Mouse (Mus musculus) frontal cortex, postnatal 10 days (tissue): ENCODE results near the gene Ablim2.

Source experiments
- DNase-seq, 2 experiments: peaks; one replicate each; pipeline ENCODE4 v3.0.0; 2022; ENCODE audit warnings: low spot score in 2 of 2, mixed read lengths in 1 of 2

Ablim2 gene

GRCm38 (mm10) chr5:35770246-35770645, 12.6 kb downstream of the Ablim2 start:
- no peak for DNase-seq

DNA sequence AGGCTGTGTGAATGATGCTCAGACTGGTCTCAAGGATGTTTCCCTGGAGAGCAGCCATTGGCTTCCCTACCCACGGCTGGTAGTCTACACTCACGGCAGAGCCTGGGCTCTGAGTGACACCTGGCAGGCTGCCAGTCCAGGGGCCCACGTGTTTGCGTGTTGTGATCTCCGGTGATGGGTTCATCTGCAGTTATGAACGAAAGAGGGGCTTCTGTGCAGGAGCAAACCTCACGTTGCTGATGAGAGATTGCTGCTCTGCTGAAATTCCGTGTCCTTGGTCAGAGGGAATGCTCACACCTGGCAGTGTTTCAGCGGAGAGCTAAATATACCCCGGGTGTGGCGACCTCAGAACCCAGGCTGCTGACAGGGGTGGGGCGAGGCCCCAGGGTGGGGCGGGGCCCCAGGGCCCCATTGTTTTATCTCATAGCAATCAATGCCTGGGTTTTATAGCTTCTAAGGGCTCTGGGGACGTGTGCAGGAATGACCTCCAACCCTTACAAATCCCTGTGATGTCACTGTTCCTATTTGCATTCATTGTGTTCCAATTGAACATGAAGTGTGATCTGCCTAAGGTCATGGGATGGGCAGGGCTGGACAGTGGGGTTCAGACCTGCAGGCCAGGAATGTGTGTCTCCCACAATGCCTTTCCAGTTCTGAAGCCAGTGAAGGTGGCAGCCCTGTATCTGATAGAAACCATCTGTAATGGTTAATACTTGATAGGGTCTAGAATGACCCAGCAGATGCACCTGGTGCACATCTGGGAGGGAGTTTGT, 13.4 kb downstream of the Ablim2 start:
- no peak for DNase-seq

DNA sequence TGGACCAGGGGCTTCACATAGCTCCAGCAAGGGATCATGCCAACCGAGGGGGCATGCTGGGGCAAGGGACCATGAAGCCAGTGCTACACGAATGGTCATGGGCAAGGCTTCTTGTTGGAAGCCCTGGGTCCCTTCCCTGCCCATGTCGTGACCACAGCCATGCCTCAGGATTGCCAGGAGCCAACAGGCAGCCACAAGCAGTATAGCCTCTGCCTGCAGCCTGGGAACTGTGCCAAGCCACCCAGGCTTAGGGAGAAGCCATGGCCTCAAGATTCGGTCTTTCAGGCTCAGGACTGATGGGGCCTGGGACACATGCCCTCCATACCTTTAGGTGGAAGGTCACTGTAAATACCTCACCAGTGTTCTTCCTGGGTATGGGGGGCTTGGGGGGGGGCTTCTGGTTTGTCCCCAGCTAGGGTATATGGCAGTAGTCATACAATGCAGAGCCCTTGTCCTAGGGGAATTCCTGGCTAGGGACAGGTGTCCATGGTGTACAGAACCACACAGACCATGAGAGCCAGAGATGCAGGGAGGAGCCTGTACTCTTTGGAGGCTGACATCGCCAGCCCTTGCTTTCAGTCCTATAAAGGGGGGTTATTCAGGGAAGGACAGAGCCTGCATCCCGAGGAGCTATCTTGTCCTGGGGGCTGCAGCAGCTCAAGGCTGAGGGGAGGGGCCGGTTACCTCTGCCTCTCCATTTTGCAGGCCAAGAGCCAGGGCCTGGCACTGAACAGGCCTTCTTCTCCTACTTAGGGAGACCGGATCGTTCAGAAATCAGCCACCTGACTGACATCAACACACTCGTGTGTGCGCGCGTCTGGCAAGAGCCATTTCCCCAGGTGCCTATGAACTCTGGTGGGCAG, 15.8 kb downstream of the Ablim2 start:
- DNase-seq, result no peak

DNA sequence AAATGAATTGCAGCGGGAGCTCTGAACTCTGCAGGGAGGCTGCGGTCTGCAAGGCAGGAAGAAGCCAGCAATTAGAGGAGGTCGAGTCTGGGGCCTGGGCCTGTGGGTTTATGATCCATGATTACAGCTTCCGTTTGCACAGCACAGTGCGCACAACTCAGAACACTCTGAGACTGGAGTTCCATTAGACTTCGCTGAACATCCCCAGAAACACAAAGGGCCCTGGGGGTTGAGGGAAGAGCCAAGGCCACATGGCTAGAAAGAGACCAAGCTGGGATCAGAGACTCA, 16.4 kb downstream of the Ablim2 start:
- DNase-seq, result no peak

- DNase-seq, result no peak
Observed at GRCm38 (mm10) chr5:35781116-35781515, 23.4 kb downstream of the Ablim2 start.

- DNase-seq, result no peak
Observed at GRCm38 (mm10) chr5:35782648-35783180, 25.0 kb downstream of the Ablim2 start.

DNA sequence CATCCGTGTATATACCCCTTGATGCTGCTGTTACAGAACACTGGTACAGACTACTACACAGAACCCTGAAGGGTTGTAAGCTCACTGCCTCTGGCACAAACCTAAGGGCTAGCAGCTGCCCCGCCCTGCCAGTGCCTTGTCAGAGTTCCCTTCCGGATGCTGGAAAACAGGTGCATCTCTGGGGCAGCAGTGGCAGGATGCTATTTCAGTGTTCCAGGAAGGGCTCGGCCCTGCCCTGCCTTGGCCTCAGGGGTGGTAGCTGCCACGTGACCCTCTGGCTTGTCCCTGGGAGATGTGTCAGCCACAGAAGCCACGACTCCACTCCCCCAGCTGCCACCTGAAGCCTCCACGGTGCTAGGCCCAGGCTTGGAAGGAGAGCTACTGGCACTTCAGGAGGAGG, 28.2 kb downstream of the Ablim2 start:
- no peak for DNase-seq

DNA sequence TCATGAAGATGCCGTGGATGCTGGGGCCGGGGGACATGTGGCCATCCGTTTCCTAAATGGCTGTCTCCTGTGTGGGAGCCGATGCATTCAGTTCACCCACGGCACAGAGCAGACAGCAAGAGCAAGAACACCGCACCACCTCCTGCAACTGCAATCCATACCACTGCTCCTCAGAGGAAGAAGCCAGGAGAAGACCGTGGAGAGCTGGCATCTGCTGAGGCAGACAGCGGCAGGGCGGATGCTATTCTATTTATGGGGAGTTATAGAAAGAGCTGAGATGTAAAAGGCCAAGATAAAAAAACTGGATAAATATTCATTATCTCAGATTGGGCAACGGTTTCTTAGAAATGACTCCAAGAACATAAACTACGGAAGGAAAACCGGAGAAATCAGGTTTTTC, 30.2 kb downstream of the Ablim2 start:
- DNase-seq, result no peak

GRCm38 (mm10) chr5:35788719-35789118, 31.0 kb downstream of the Ablim2 start:
- no peak for DNase-seq

- DNase-seq, result no peak
Observed at GRCm38 (mm10) chr5:35789697-35790096, 32.0 kb downstream of the Ablim2 start.

- no peak for DNase-seq
Observed at GRCm38 (mm10) chr5:35790387-35791065, 32.8 kb downstream of the Ablim2 start.

GRCm38 (mm10) chr5:35793971-35794370, 36.3 kb downstream of the Ablim2 start:
- DNase-seq, result no peak

DNA sequence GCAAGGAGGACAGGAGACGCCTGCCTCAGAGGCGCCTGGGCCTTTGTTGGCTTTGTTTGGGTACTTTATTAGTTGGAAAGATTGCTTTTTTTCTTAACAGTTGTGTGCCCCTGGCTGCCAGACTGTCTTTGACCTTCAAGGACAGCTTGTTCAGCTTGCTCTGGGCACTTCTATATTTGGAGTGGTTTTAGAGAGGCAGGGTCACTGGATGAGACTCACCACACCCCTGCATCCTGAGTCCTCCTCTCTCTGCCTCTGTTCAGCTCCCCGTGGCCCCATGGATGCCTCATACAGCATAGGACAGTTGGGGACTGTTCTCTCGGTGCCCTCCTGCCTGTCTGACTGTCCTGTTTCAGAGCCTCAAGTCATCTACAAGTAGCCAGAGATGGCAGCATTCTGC, 37.3 kb downstream of the Ablim2 start:
- DNase-seq, result no peak

DNA sequence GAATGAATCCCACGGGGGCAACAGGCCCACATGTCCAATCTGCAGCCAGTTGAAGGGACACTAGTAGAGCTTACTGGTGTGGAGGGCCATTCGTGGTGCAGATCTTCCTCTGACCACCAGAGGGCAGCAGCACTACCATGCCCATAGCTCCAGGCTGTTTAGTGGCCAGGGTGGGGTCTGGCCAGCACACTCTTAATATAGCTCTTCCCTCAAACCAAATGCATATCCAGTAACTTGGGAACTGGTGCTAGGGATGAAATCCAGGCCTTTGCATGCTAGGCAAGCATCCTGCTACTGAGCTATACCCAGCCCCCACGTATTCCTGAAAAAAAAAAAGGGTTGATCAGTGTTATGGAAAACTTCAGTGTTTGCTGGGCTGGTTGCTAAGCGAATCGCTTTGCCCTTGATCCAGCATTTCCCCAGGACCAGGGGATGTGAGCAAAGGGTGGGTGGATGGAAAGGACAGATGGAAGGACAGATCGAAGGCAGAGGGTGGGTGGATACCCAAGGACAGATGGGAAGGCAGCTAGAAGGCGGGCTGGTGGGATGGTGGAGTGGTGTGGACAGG, 37.9 kb downstream of the Ablim2 start:
- DNase-seq, result peak in 1 of 2 experiments; percentile 61

DNA sequence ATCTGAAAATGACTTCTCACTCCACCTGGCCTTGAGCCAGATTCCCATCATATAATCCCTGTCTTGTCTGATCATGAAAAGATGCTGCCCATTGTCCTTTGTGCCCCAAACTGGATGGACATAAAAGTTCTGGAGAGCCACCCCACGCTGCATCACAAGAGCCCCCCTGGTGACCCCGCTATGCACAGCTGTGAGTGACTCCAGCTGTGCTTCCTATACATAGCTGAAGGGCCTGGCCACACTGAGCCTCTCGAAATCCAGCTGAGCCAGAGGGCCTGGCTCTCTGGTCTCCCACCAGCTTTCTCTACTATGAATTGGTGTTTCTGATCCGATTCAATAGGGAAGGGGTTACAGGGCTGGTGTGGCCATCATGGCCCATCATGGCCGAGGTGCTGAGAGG, 38.5 kb downstream of the Ablim2 start:
- DNase-seq, result no peak

DNA sequence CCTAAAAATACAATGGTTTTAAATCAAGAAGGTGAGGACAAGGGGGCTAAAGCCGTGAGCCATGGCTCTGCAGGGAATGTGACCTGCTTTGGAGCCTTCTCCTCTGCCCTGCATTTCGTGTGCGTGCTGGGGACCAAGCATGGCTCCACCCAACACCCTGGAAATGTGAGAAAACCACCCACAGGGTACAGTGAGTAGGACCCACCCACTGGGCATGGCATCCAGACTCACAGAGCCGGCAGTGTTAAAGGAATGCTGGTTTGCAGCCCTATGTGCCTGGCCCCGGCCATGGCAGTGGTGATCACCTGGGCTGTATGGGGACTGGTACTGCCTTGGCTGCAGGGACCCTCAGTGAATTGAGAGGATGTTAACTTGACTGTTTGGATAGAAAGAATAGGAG, 41.4 kb downstream of the Ablim2 start:
- DNase-seq, result no peak

GRCm38 (mm10) chr5:35803416-35803815, 45.7 kb downstream of the Ablim2 start:
- DNase-seq, result no peak

DNA sequence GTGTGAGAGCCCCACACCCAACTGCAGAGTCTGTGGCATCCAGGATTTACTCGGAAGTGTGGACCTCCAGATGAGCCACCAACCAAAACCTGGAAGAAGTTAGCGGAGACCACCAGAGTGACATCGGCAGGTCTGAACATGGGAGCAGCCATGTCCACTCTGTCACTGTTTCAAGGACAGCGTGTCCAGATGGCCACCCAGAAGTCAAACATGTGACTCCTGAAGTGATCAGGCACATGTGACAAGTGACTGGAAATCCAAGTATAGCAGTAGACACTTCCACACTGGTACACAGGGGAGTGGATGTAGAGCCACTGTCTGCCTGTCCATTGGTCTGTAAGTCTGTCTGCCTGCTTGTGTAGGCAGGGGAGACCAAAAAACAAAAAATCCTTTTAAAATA, 47.0 kb downstream of the Ablim2 start:
- DNase-seq, result no peak

- DNase-seq, result no peak
Observed at GRCm38 (mm10) chr5:35805209-35805608, 47.5 kb downstream of the Ablim2 start.

DNA sequence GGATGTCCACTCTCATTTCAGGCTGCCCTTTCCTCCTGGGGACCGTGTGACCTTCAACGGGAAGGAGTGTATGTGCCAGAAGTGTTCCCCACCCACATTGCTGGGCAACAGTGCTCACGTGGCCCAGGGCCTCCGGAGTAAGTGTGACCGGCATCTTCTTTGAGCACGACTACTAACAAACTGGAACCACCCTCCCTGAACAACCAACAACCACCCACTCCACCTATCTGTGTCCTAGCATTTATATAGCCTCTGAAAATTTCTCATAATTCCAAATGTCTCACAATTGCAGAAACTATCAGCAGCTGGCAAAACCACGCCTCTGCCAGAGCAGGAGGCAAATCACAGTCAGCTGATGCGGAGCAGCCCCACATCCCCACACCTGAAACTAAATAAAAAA, 49.3 kb downstream of the Ablim2 start:
- no peak for DNase-seq

DNA sequence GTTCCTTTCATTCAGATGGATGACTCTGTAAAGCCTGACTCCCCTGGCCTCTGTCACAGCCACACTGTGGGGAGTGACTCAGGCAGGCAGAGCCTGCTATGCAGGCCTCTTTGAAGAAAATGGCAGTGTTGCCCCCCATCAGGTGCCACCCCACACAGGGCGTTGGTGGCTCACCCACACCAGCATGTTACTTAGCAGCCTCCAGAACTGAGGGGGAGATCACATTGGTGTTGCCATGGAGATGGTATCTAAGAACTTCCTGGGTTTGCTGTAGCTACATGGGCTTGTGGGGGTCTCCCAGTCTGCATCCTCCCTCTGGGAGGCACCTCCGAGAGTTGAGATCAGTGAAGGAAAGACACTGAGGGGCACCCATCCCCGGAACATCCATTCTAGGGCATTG, 52.8 kb downstream of the Ablim2 start:
- peak; percentile 48 to 57 for DNase-seq

DNA sequence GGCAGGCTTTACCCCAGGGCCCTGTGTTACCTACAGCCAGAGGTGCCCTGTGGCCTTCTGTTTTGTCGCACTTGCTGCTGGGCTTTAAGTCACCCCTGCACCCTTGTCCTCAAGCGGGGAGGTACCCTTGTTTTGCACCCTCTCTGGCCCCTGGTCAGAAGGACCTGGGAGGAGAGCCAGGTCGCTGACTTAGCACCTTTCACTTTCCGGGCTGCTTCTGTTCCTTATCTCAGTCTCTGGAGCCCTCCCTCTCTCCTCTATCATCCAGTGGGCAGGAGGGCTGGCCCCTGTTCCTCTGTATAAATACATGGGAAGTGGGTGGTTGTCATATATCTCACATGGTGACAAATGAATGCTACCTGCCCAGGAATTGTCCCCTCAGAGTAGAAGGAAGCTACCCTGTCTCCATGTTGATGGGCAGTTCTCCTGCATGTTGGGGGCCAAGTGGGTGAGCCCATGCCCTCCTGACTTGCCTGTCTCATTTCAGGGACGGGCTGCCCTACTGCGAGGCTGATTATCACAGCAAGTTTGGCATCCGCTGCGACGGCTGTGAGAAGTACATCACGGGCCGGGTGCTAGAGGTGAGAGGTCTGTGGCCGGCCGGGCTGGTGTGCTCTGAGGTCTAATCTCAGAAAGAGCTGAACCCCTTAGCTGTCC, 54.1 kb downstream of the Ablim2 start:
- DNase-seq, result no peak
